Mouse (Mus musculus): ENCODE results near the gene Tpst2.

Tpst2 gene

DNA sequence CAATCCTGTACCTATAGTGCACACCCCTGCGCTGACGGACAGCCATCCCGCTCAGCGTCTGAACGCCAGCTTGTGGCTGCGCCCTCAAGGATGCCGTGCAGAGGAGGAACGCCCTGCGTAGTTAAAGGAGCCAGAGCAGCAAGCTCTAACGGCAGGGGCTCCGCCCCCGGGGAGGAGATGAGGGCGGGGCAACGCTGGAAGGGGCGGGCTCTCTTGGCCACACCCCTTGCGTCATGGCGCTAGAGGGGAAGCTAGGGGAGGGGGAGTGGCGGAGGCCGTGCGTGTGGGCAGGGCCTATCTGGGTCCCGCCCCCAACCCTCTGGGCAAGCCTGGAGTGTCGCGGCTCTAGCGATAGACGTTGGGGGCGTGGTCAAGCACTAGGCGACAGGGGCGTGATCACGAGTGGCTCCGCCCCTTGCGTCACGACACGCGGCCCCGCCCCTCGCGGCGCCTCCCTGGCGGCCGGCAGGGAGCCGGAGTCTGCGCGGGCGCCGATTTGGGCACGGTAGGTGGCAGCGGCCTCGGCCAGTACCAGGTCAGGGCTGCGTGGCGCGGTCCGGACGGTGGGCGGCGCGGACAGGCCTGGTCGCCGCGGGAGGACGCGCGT lies at the start of gene Tpst2:
Tpst2 (plus strand) TSS at position 425 of the 607 bp plus-strand sequence.
- DNase-seq: peak; percentile 99

DNA sequence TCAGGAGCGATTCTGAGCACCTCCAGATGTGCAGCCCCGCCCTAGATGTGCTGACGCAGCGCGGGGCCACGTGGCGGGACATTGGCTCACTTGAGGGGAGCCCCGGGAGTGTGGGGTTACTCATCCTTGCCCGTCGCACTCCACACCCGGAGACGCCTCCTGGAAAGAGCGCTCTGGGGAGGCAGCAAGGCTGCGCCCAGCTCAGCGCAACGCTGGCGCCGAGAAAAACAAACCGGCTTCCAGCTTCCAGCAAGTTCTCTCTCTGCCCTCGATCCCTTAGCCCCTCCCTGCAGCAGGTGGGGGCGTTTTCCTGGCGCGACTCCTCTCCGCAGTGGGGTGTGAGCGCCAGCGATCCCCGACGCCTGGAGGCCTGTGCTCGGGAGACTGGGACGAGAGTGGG lies 49.1 kb upstream of the Tpst2 start:
- peak; percentile 66 for DNase-seq

- no peak for DNase-seq
Measured at GRCm38 (mm10) chr5:112227898-112228239, 48.6 kb upstream of the Tpst2 start.

DNA sequence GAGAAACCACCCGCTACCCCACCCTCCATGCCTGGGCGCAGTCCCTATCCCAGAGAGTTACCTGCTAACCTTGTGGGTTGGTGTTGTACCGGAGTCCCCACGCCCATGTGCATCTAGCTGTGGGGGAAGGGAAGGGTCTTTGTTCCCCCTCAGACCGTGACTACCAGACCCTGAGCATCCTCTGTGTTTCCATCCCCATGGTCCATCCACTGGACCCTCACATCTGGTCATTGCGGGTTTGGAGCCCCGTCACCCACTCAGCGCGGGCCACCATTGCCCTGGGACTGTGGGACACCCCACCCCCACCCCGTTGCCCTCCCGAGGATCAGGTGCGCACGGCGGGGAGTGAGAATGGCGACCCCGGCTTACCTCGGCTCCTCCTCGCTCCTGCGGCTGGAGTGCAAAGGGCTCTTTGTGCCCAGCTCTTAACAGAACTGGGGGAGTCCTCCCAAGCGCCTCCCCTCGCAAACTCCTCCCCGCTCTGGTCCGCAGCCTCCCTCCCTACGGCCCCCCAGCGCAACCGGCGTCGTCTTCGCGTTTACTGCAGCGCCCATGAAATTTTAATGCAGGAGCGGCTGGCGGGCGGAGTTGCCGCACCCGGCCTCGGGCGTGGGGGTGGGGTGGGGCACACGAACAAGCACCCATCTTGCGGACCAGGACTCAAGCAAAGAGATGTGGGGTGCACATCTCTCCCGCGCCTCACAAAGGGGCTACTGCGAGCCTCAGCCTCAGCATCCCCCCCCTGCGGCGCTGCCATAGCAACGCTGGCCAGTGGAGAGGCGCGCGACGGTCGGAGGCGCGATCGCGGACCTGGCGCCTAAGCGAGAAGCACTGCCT lies 48.0 kb upstream of the Tpst2 start:
- peak; percentile 90 for DNase-seq

- DNase-seq: no peak
Measured at GRCm38 (mm10) chr5:112235806-112236205, 40.7 kb upstream of the Tpst2 start.

GRCm38 (mm10) chr5:112236631-112237030 lies 39.9 kb upstream of the Tpst2 start:
- DNase-seq: no peak

- peak; percentile 97 for DNase-seq
Measured at GRCm38 (mm10) chr5:112237439-112237838, 39.1 kb upstream of the Tpst2 start.

GRCm38 (mm10) chr5:112237866-112238570 lies 38.5 kb upstream of the Tpst2 start:
- DNase-seq: peak; percentile 86

DNA sequence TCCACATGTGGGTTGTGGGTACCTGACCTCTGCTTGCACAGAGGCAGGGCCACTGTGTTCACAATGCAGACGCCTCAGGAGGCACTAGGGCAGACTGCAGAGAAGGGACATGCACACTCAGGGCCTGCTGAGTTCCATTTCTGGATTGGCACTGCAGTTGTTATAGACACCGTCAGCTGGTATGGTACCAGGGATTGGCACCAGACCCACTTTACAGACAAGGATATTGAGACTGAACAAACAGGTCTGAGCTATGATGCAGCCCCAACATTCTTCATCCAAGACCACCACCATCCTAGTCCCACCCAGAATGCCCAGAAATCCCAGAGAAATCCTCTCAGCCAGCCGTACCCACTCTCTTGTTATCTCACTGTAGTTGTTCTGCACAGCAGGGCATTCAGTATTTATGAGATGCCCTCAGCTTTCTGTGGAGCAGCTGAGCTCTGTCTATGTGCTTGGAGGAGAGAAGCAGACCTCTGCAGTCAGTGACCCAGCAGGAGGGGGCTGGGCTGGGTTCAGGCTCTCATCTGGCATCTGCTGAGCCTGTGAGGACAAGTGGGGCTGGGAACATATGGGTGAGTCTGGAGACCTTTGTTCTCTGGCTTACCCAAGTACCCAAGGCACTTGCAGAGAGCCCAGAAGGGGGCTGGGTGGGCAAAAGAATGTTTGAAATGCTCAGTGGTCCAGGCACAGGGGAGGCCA lies 37.6 kb upstream of the Tpst2 start:
- peak; percentile 89 for DNase-seq

GRCm38 (mm10) chr5:112240761-112241160 lies 35.7 kb upstream of the Tpst2 start:
- DNase-seq: peak; percentile 92

- DNase-seq: no peak
Measured at GRCm38 (mm10) chr5:112241849-112242248, 34.6 kb upstream of the Tpst2 start.

GRCm38 (mm10) chr5:112242361-112242778 lies 34.1 kb upstream of the Tpst2 start:
- DNase-seq: no peak

- DNase-seq: no peak
Measured at GRCm38 (mm10) chr5:112243041-112243440, 33.5 kb upstream of the Tpst2 start.

DNA sequence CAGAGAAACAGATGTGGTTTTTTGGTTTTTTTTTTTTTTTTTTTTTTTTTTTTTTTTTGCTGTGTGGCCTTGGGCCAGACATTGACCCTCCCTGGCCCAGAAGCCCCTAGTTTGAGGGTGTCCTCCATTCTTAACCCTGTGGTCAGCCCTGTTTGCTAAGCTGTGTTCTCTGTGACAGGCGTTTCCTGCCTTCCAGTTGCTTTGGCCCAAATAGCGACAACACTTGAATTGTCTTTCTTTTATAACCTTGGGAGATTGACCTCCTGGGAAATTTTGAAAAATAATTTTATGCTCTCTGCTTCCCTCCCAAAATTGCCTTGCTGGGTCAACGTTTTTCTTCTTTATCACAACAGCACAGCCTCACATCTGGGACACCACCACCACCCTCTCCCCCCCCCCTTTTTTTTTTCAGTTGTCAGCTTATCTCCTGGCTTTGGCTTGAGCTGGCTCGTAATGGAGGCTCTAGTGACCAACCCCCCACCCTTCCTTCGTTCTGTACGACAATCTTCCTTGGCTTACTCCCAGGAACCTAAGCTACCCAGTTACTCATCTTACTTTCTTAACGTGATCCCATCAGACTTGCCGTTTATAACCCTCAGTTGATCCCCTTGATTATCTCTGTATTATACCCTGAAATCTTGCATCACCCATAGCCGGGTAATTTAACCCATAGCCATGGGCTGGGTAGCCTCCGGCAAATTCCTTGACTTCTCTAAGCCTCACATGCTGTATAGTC lies 32.8 kb upstream of the Tpst2 start:
- peak; percentile 60 for DNase-seq

DNA sequence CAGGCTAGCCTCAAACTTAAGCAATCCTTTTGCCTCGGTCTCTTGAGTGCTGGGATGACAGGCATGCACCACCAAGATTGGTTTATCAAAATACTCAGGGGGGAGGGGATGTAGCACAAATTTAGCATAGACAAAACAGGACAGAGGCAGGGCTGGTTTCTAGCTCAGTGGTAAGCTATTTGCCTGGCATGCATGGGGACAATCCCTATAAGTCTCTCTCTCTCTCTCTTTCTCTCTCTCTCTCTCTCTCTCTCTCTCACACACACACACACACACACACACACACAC lies 32.3 kb upstream of the Tpst2 start:
- DNase-seq: no peak

DNA sequence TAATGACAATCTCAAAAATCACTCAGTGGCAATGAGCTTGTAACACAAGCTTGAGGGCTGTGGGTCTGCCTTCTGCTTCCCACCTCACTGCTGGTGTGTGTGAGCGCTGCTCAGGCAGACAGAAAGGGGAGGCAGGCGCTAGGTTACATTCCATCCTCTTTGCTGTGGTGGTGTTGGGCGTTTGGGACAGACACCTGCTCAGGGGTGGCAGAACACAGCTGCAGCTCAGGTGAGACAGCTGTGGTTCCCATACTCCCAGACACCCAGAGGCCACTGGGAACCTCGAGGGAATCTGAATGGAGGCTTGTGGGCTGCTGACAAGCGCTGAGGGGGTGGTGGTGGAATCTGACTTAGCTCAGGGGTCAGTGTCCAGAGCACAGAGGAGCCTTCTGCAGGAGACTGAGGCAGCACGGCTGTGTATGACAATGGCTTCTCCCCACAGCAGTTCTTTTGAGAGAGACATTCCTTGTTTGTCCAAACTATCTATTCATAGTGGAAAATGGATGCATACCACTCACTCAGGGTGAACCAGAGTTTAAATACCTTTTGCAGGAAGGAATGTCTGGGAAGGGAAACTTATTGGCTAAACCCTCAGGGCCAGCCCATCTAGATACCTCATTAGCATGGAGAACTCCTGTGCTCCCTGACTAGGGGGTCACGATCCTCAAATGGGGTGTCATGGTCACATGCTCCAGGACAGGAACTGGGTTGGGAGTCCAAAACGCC lies 31.4 kb upstream of the Tpst2 start:
- no peak for DNase-seq

GRCm38 (mm10) chr5:112247399-112247798 lies 29.1 kb upstream of the Tpst2 start:
- DNase-seq: no peak

GRCm38 (mm10) chr5:112249106-112249505 lies 27.4 kb upstream of the Tpst2 start:
- DNase-seq: no peak

- no peak for DNase-seq
Measured at GRCm38 (mm10) chr5:112252400-112252799, 24.1 kb upstream of the Tpst2 start, which contains the start of gene Cryba4. Cryba4 (minus strand) TSS chr5:112252518.

GRCm38 (mm10) chr5:112253169-112253568 lies 23.3 kb upstream of the Tpst2 start:
- DNase-seq: peak; percentile 33

- DNase-seq: peak; percentile 46
Measured at GRCm38 (mm10) chr5:112254282-112254806, 22.1 kb upstream of the Tpst2 start.

DNA sequence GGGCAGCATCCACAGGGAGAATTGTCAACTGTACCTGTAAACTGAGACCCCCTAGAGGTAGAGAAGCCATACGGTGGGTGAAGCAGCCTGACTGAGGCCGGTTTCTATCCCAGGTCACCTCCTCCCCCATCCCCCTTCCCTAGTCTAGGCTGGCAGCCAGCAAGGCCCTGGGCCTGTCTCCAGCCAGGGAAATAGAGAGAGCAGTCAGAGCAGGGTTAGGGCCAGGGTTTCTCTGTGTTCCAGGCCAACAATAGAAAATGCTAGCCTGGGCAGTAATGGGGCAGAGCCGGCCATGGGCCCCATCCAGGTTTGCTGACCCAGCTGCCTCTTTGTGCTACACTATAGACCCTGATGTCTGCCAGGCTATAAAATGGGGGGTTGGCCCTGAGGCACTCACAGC lies 21.1 kb upstream of the Tpst2 start, which contains the start of gene Crybb1:
Crybb1 (plus strand) TSS at position 390 of the 400 bp plus-strand sequence.
- DNase-seq: no peak

Data from retina, postnatal 1 day (tissue).